Mouse (Mus musculus) kidney, adult 2 months (tissue): ENCODE measurements around the gene Cntnap4. TPM values are rescaled to one million over a fixed set of nuclear protein-coding genes. Genes with fewer than 3 reads are reported as not detected.
A peak's percentile ranks its signal among the peaks of the same experiment; 100 is the strongest.

ENCODE experiments used
- DNase-seq: peaks from one replicate; pipeline ENCODE4 v3.0.0; 2021
- H3K27ac ChIP-seq: fragments of 200-500 bp; 2 replicates; pipeline ENCODE4 v1.5.1; 2012; ENCODE audit warnings: low read depth, low read length, control low read depth, inconsistent platforms; ENCODE audit not compliant: insufficient read depth
- H3K27me3 ChIP-seq: fragments of 200-500 bp; replicated peaks from 2 replicates; pipeline ENCODE4 v1.6.1; 2012; ENCODE audit warnings: mild to moderate bottlenecking, moderate library complexity, low read length, inconsistent platforms; ENCODE audit not compliant: control insufficient read depth, insufficient read depth
- H3K36me3 ChIP-seq: fragments of 200-500 bp; 2 replicates; pipeline ENCODE4 v1.6.1; 2012; ENCODE audit warnings: mild to moderate bottlenecking, moderate library complexity, low read length, inconsistent platforms; ENCODE audit not compliant: control insufficient read depth, insufficient read depth
- H3K4me1 ChIP-seq: fragments of 200-500 bp; 2 replicates; pipeline ENCODE4 v1.6.1; 2011; ENCODE audit warnings: low read length; ENCODE audit not compliant: control insufficient read depth, insufficient read depth
- H3K4me3 ChIP-seq: fragments of 200-500 bp; 2 replicates; pipeline ENCODE4 v1.5.1; 2011; ENCODE audit warnings: mild to moderate bottlenecking, low read depth, low read length, control low read depth; ENCODE audit not compliant: insufficient read depth
- CTCF ChIP-seq: fragments of 200-500 bp; conservative IDR thresholded peaks from 2 replicates; pipeline ENCODE4 v1.5.1; 2011; ENCODE audit warnings: low read depth, mild to moderate bottlenecking, control low read depth, low read length, moderate library complexity, mixed read lengths; ENCODE audit not compliant: insufficient read depth, insufficient read length
- POLR2A ChIP-seq: fragments of 200-500 bp; IDR thresholded peaks from one replicate; pipeline ENCODE4 v1.6.1; 2011; ENCODE audit warnings: low read depth, low read length, control low read depth
- WGBS: fragments of 180-500 bp; shearing (Covaris S2); methylation state at CpG from one replicate; pipeline ENCODE4 v1.1.7; 2018; 5-methylcytosine and 5-hydroxymethylcytosine counted together
- polyA plus RNA-seq: library from polyadenylated mRNA; depleted of rRNA; stranded (reverse); fragments of >200 nt; gene quantifications from 2 replicates; pipeline ENCODE4 v1.2.3, GENCODE M21; 2012; rRNA removed

Gene Cntnap4
- polyA plus RNA-seq, result 0.02 TPM in 1 of 2 replicates, not detected in the other

DNA sequence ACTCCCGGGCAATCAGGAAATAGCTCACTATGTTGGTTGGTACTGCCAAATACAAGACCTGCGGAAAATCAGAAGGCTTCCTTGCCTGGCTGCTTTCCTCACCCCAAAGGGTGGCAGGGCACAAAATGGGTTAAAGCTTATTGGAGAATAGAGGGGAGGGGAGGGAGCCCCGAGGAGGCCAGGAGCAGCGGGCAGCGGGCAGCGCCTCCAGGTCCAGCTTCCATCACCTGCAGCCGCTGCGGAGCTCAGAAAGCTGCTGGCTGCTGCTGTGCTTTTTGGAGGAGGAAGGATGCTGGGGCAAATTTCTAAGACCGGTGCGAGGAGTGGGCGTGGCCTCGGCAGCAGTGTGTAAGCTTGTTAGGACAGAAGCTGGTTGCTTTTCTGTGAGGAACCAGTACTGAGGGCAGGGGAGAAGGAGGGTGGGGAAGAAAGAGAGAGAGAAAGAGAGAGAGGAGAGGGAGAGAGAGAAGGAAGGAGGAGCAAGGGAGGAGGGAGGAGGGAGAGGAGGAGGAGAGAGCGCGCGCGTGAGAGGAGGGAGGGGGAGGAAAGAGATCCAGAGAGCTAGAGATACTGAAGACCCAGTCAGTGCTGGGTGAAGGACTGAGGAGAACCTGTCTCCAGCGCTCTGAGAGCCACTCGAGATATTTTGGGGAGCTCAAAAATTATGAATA lies at the start of gene Cntnap4:
TSS of gene Cntnap4 (plus strand) at position 573 of the 671 bp plus-strand sequence.
- no peaks in the 10 kb centered on the region for H3K4me1 ChIP-seq
- H3K27ac ChIP-seq, result no peak within 1 kb of the TSS
- WGBS, result 3% methylated on average over 18 of the region's 18 CpGs
- H3K27me3 ChIP-seq, result no peaks in the 10 kb centered on the region
- H3K36me3 ChIP-seq, result no peaks in the 10 kb centered on the region
- H3K4me3 ChIP-seq, result no peak within 1 kb of the TSS
- no peak for DNase-seq
- TF ChIP-seq CTCF, result no peak
- TF ChIP-seq POLR2A, result no peak

- TF ChIP-seq CTCF, result no peak
- TF ChIP-seq POLR2A, result no peak
- no peaks in the 10 kb centered on the region for H3K36me3 ChIP-seq
- H3K4me3 ChIP-seq, result no peak overlapping the region
- WGBS, result 41% methylated on average over 4 of the region's 4 CpGs
- H3K4me1 ChIP-seq, result no peaks in the 10 kb centered on the region
- no peaks in the 10 kb centered on the region for H3K27me3 ChIP-seq
- no peak overlapping the region for H3K27ac ChIP-seq
- no peak for DNase-seq
Observed at GRCm38 (mm10) chr8:112557376-112557775, 12.5 kb upstream of the Cntnap4 start.

DNA sequence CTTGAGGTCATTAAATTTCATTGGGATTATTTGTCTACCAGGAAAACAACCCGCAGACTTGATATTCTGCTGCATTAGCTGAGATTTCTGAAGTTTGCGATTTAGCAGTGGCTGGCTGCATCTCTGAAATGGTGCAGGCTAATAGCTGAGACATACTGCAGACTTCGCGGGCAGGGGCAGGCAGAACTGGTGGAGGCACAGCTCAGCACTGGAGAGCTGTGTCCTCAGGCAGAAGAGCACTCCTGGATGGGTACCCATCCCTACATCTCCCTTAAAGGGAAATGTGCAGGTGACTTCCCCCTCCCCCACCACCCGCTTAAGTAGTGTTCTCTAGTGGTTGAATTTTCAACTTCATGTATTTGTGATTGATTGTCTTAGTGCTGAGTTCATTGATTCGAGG lies 698 bp downstream of the Cntnap4 start:
- H3K27me3 ChIP-seq, result no peaks in the 10 kb centered on the region
- no peak overlapping the region for H3K27ac ChIP-seq
- H3K4me1 ChIP-seq, result no peaks in the 10 kb centered on the region
- no peaks in the 10 kb centered on the region for H3K36me3 ChIP-seq
- TF ChIP-seq POLR2A (no peak), CTCF (no peak)
- WGBS, result 8% methylated on average over 6 of the region's 6 CpGs
- DNase-seq, result no peak
- no peak overlapping the region for H3K4me3 ChIP-seq

DNA sequence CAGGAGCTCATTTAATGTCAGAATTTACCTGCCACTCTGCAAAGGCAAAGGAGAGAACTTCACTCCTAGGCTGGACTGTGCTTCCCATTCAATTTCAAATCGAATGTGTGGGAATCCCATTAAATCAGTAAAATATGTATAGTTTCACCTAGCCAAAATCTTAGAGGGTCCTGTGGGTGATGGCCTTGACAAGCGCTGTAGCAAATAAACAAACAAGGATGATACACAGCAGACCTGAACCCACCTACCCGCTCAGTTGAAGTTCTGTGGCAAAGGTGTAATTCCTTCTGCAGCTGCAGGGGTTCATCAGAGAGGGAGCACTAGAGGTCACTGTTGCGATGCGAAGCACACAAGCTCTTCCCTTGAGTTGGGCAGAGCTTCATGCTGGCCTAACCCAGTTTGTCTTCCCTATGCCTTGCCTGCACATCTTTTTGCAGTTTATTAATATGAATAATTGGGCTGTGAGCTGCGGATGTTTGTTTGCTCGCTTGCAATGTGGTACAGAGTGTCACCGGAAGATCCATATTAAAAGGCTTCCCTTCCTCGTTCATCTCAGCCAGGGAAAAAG lies 1.6 kb downstream of the Cntnap4 start:
- no peaks in the 10 kb centered on the region for H3K36me3 ChIP-seq
- peak; percentile 42 for DNase-seq
- H3K27ac ChIP-seq, result no peak overlapping the region
- WGBS, result 20% methylated on average over 9 of the region's 9 CpGs
- TF ChIP-seq CTCF (peak; percentile 76), POLR2A (no peak)
- no peak overlapping the region for H3K4me3 ChIP-seq
- H3K4me1 ChIP-seq, result no peaks in the 10 kb centered on the region
- H3K27me3 ChIP-seq, result no peaks in the 10 kb centered on the region

DNA sequence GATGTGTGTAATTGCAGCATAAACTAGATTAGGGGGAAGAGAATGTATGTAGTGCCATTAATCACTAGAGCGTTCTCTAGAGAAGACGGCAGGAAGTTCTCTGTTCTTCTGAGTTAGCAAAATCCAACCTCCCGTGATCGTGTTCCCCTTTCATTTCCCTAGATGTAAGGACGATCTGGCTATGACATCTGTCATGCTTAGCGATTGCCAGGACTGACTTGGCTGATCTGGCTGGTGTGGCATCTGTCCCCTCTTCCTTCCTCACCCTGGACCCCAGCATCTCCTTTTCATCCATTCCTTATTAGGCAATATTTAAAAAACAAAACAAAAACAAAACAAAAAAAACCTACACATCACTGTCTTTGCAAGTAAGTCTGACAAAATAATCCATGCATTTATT lies 11.6 kb downstream of the Cntnap4 start:
- 19% methylated on average over 6 of the region's 6 CpGs for WGBS
- H3K27me3 ChIP-seq, result no peaks in the 10 kb centered on the region
- no peaks in the 10 kb centered on the region for H3K4me1 ChIP-seq
- no peak for TF ChIP-seq POLR2A
- no peak for TF ChIP-seq CTCF
- H3K27ac ChIP-seq, result no peak overlapping the region
- no peak for DNase-seq
- no peak overlapping the region for H3K4me3 ChIP-seq
- H3K36me3 ChIP-seq, result no peaks in the 10 kb centered on the region

DNA sequence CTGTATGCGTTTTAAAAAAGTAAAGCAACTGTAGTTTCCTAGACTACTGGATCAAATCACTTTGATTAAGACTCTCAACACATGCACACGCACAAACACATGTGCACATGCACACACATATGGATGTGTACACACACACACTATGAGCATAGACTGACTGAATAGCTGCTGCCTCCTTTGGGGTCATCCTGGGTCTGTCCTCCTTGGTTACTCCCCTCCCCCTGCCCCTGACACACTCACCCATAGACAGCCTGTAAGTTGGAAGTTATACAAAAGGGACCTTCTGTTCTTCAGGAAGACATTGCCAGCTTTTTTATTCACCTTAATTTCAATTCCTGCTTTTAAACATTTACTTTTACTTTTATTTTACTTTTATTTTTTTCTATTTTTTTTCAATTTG lies 13.6 kb downstream of the Cntnap4 start:
- H3K4me3 ChIP-seq, result no peak overlapping the region
- TF ChIP-seq POLR2A, result no peak
- TF ChIP-seq CTCF, result no peak
- H3K27me3 ChIP-seq, result no peaks in the 10 kb centered on the region
- DNase-seq, result no peak
- H3K36me3 ChIP-seq, result no peaks in the 10 kb centered on the region
- no peak overlapping the region for H3K27ac ChIP-seq
- 82% methylated on average over 2 of the region's 2 CpGs for WGBS
- H3K4me1 ChIP-seq, result no peaks in the 10 kb centered on the region

GRCm38 (mm10) chr8:112588357-112589051 lies 18.7 kb downstream of the Cntnap4 start:
- Histone ChIP-seq H3K36me3 (no peaks in the 10 kb centered on the region), H3K4me1 (no peaks in the 10 kb centered on the region), H3K4me3 (no peak overlapping the region), H3K27me3 (no peaks in the 10 kb centered on the region; the same call in 1 of the 2 replicates), H3K27ac (no peak overlapping the region)
- TF ChIP-seq CTCF (no peak), POLR2A (no peak)
- WGBS, result 23% methylated on average over 8 of the region's 8 CpGs
- DNase-seq, result no peak
